Mouse (Mus musculus): ENCODE measurements around the gene Tas2r135. TPM values are rescaled to one million over a fixed set of nuclear protein-coding genes. Genes with fewer than 3 reads are reported as not detected.

Tas2r135 gene
- total and polyA plus RNA-seq, 3 experiments, result not detected

GRCm38 (mm10) chr6:42447381-42447780, 42.1 kb downstream of the Tas2r135 start:
- Histone ChIP-seq H3K4me3 (ENCODE audit: control insufficient read depth in 1 of 2, insufficient read depth in 1 of 2, low read depth in 2 of 2, low read length in 2 of 2) (no peak overlapping the region), H3K9ac (ENCODE audit: control insufficient read depth, low read depth, low read length, poor library complexity, severe bottlenecking) (no peak overlapping the region), H3K27ac (ENCODE audit: control insufficient read depth, low read depth, low read length) (no peak overlapping the region), H3K9me3 (replicated peaks; ENCODE audit: insufficient read depth, low read length) (no peaks in the 10 kb centered on the region), H3K79me2 (ENCODE audit: control insufficient read depth, insufficient read depth, low read length, poor library complexity) (no peaks in the 10 kb centered on the region), H3K36me3 (ENCODE audit: control insufficient read depth in 1 of 2, insufficient read depth in 2 of 2, low read length in 2 of 2) (no peaks in the 10 kb centered on the region), H3K4me1 (ENCODE audit: control insufficient read depth in 1 of 2, insufficient read depth in 2 of 2, low read length in 2 of 2) (no peaks in the 10 kb centered on the region), H3K27me3 (ENCODE audit: control insufficient read depth in 1 of 2, insufficient read depth in 2 of 2, low read length in 2 of 2) (no peaks in the 10 kb centered on the region; a peak in 1 of 4 replicates)
- TF ChIP-seq TCF12 (IDR thresholded peaks at IDR 0.05; ENCODE audit: low read depth, low read length), result no peak
- no peak for TF ChIP-seq CHD2 (IDR thresholded peaks at IDR 0.05; ENCODE audit: low read length)
- TF ChIP-seq TBP (IDR thresholded peaks at IDR 0.05; ENCODE audit: low read depth, low read length), result no peak
- TF ChIP-seq NRF1 (IDR thresholded peaks at IDR 0.05; ENCODE audit: insufficient read depth, low read depth, low read length, poor library complexity, severe bottlenecking), result no peak
- TF ChIP-seq UBTF (IDR thresholded peaks at IDR 0.05; ENCODE audit: borderline replicate concordance, insufficient read depth, low read depth, low read length), result no peak
- no peak for TF ChIP-seq ZKSCAN1 (IDR thresholded peaks at IDR 0.05; ENCODE audit: low read depth, low read length)
- TF ChIP-seq HCFC1 (IDR thresholded peaks at IDR 0.05; ENCODE audit: low read depth, low read length), result no peak
- DNase-seq (ENCODE audit: low read depth, low spot score), result no peak

Other genes starting within 250 kb of the Tas2r135 start
- not detected in 2 replicates for gene Tas2r144, start 190.1 kb upstream of the Tas2r135 start, total RNA-seq (2012; rRNA removed)
- gene Tas2r144, start 190.1 kb upstream of the Tas2r135 start, polyA plus RNA-seq (2012; ENCODE audit: insufficient read depth in 1 of 2, insufficient read length in 2 of 2, low read depth in 1 of 2, low replicate concordance in 2 of 2, missing spikeins in 1 of 2), result not detected
- 1.2 and 1.4 TPM in 2 replicates for gene Gstk1, start 159.5 kb upstream of the Tas2r135 start, total RNA-seq (2012; rRNA removed)
- 1 to 10 TPM in 1 of 2 experiments, not detected in 1; 1.2 TPM for gene Gstk1, start 159.5 kb upstream of the Tas2r135 start, polyA plus RNA-seq (2012; ENCODE audit: insufficient read depth in 1 of 2, insufficient read length in 2 of 2, low read depth in 1 of 2, low replicate concordance in 2 of 2, missing spikeins in 1 of 2)
- not detected in 2 replicates for gene Tmem139, start 143.5 kb upstream of the Tas2r135 start, total RNA-seq (2012; rRNA removed)
- under 1 TPM in 1 of 2 experiments, not detected in 1; 0.08 TPM for gene Tmem139, start 143.5 kb upstream of the Tas2r135 start, polyA plus RNA-seq (2012; ENCODE audit: insufficient read depth in 1 of 2, insufficient read length in 2 of 2, low read depth in 1 of 2, low replicate concordance in 2 of 2, missing spikeins in 1 of 2)
- gene Casp2, start 140.4 kb upstream of the Tas2r135 start, total RNA-seq (2012; rRNA removed), result 21.3 and 22.2 TPM in 2 replicates
- 10 to 100 TPM in 1 of 2 experiments, not detected in 1; 42.3 TPM for gene Casp2, start 140.4 kb upstream of the Tas2r135 start, polyA plus RNA-seq (2012; ENCODE audit: insufficient read depth in 1 of 2, insufficient read length in 2 of 2, low read depth in 1 of 2, low replicate concordance in 2 of 2, missing spikeins in 1 of 2)
- gene Clcn1, start 118.7 kb upstream of the Tas2r135 start, total RNA-seq (2012; rRNA removed), result 0.04 and 0.10 TPM in 2 replicates
- gene Clcn1, start 118.7 kb upstream of the Tas2r135 start, polyA plus RNA-seq (2012; ENCODE audit: insufficient read depth in 1 of 2, insufficient read length in 2 of 2, low read depth in 1 of 2, low replicate concordance in 2 of 2, missing spikeins in 1 of 2), result under 1 TPM in 1 of 2 experiments, not detected in 1; 0.22 TPM
- not detected in 2 replicates for gene Fam131b, start 80.8 kb upstream of the Tas2r135 start, total RNA-seq (2012; rRNA removed)
- gene Fam131b, start 80.8 kb upstream of the Tas2r135 start, polyA plus RNA-seq (2012; ENCODE audit: insufficient read depth in 1 of 2, insufficient read length in 2 of 2, low read depth in 1 of 2, low replicate concordance in 2 of 2, missing spikeins in 1 of 2), result under 1 TPM in 1 of 2 experiments, not detected in 1; 0.06 TPM
- 7.0 and 7.5 TPM in 2 replicates for gene Zyx, start 55.8 kb upstream of the Tas2r135 start, total RNA-seq (2012; rRNA removed)
- 10 to 100 TPM in 1 of 2 experiments, not detected in 1; 48.4 TPM for gene Zyx, start 55.8 kb upstream of the Tas2r135 start, polyA plus RNA-seq (2012; ENCODE audit: insufficient read depth in 1 of 2, insufficient read length in 2 of 2, low read depth in 1 of 2, low replicate concordance in 2 of 2, missing spikeins in 1 of 2)
- gene Epha1, start 32.2 kb upstream of the Tas2r135 start, total RNA-seq (2012; rRNA removed), result not detected in 2 replicates
- gene Epha1, start 32.2 kb upstream of the Tas2r135 start, polyA plus RNA-seq (2012; ENCODE audit: insufficient read depth in 1 of 2, insufficient read length in 2 of 2, low read depth in 1 of 2, low replicate concordance in 2 of 2, missing spikeins in 1 of 2), result under 1 TPM in 1 of 2 experiments, not detected in 1; 0.04 TPM
- gene Tas2r143, start 5.2 kb upstream of the Tas2r135 start, total RNA-seq (2012; rRNA removed), result not detected in 2 replicates
- not detected for gene Tas2r143, start 5.2 kb upstream of the Tas2r135 start, polyA plus RNA-seq (2012; ENCODE audit: insufficient read depth in 1 of 2, insufficient read length in 2 of 2, low read depth in 1 of 2, low replicate concordance in 2 of 2, missing spikeins in 1 of 2)
- not detected in 2 replicates for gene Tas2r126, start 29.1 kb downstream of the Tas2r135 start, total RNA-seq (2012; rRNA removed)
- gene Tas2r126, start 29.1 kb downstream of the Tas2r135 start, polyA plus RNA-seq (2012; ENCODE audit: insufficient read depth in 1 of 2, insufficient read length in 2 of 2, low read depth in 1 of 2, low replicate concordance in 2 of 2, missing spikeins in 1 of 2), result not detected
- gene Olfr458, start 59.8 kb downstream of the Tas2r135 start, total RNA-seq (2012; rRNA removed), result not detected in 2 replicates
- gene Olfr458, start 59.8 kb downstream of the Tas2r135 start, polyA plus RNA-seq (2012; ENCODE audit: insufficient read depth in 1 of 2, insufficient read length in 2 of 2, low read depth in 1 of 2, low replicate concordance in 2 of 2, missing spikeins in 1 of 2), result not detected
- not detected in 2 replicates for gene Olfr457, start 70.9 kb downstream of the Tas2r135 start, total RNA-seq (2012; rRNA removed)
- gene Olfr457, start 70.9 kb downstream of the Tas2r135 start, polyA plus RNA-seq (2012; ENCODE audit: insufficient read depth in 1 of 2, insufficient read length in 2 of 2, low read depth in 1 of 2, low replicate concordance in 2 of 2, missing spikeins in 1 of 2), result not detected
- not detected in 2 replicates for gene Olfr456, start 81.8 kb downstream of the Tas2r135 start, total RNA-seq (2012; rRNA removed)
- gene Olfr456, start 81.8 kb downstream of the Tas2r135 start, polyA plus RNA-seq (2012; ENCODE audit: insufficient read depth in 1 of 2, insufficient read length in 2 of 2, low read depth in 1 of 2, low replicate concordance in 2 of 2, missing spikeins in 1 of 2), result not detected
- gene Olfr455, start 142.2 kb downstream of the Tas2r135 start, total RNA-seq (2012; rRNA removed), result not detected in 2 replicates
- gene Olfr455, start 142.2 kb downstream of the Tas2r135 start, polyA plus RNA-seq (2012; ENCODE audit: insufficient read depth in 1 of 2, insufficient read length in 2 of 2, low read depth in 1 of 2, low replicate concordance in 2 of 2, missing spikeins in 1 of 2), result not detected
- gene Tcaf3, start 192.3 kb downstream of the Tas2r135 start, total RNA-seq (2012; rRNA removed), result not detected in 2 replicates
- not detected for gene Tcaf3, start 192.3 kb downstream of the Tas2r135 start, polyA plus RNA-seq (2012; ENCODE audit: insufficient read depth in 1 of 2, insufficient read length in 2 of 2, low read depth in 1 of 2, low replicate concordance in 2 of 2, missing spikeins in 1 of 2)
- gene Tcaf2, start 239.8 kb downstream of the Tas2r135 start, total RNA-seq (2012; rRNA removed), result not detected in 2 replicates
- not detected for gene Tcaf2, start 239.8 kb downstream of the Tas2r135 start, polyA plus RNA-seq (2012; ENCODE audit: insufficient read depth in 1 of 2, insufficient read length in 2 of 2, low read depth in 1 of 2, low replicate concordance in 2 of 2, missing spikeins in 1 of 2)